Mouse (Mus musculus) spleen, postnatal 14 days (tissue): ENCODE measurements around the gene Med27.

Experiments
- DNase-seq, 2 experiments: peaks; one replicate each; pipeline ENCODE4 v3.0.0; 2021 to 2022; ENCODE audit warnings: low spot score in 2 of 2

Med27 gene

GRCm38 (mm10) chr2:29437111-29437510 is 90.5 kb downstream of the Med27 start:
- DNase-seq: no peak

GRCm38 (mm10) chr2:29437861-29438529 is 91.4 kb downstream of the Med27 start:
- no peak for DNase-seq

- no peak for DNase-seq
These were observed 91.9 kb downstream of the Med27 start for GRCm38 (mm10) chr2:29438530-29438862.

GRCm38 (mm10) chr2:29438986-29439385 is 92.4 kb downstream of the Med27 start:
- no peak for DNase-seq

- DNase-seq: no peak
These were observed 92.8 kb downstream of the Med27 start for GRCm38 (mm10) chr2:29439396-29439795.

- no peak for DNase-seq
These were observed 93.4 kb downstream of the Med27 start for GRCm38 (mm10) chr2:29439857-29440502.

- no peak for DNase-seq
These were observed 95.7 kb downstream of the Med27 start for GRCm38 (mm10) chr2:29442275-29442674.

GRCm38 (mm10) chr2:29443626-29444217 is 97.1 kb downstream of the Med27 start:
- DNase-seq: no peak

- DNase-seq: no peak
These were observed 101.9 kb downstream of the Med27 start for GRCm38 (mm10) chr2:29448476-29449002.

- DNase-seq: no peak
These were observed 104.9 kb downstream of the Med27 start for GRCm38 (mm10) chr2:29451368-29451999.

- DNase-seq: no peak
These were observed 106.8 kb downstream of the Med27 start for GRCm38 (mm10) chr2:29453376-29453775.

GRCm38 (mm10) chr2:29456631-29457320 is 110.2 kb downstream of the Med27 start:
- DNase-seq: no peak

GRCm38 (mm10) chr2:29457677-29458076 is 111.1 kb downstream of the Med27 start:
- DNase-seq: no peak

- no peak for DNase-seq
These were observed 111.8 kb downstream of the Med27 start for GRCm38 (mm10) chr2:29458346-29458950.

- no peak for DNase-seq
These were observed 113.0 kb downstream of the Med27 start for GRCm38 (mm10) chr2:29459648-29460047.

- DNase-seq: no peak
These were observed 115.2 kb downstream of the Med27 start for GRCm38 (mm10) chr2:29461841-29462240.

- no peak for DNase-seq
These were observed 116.5 kb downstream of the Med27 start for GRCm38 (mm10) chr2:29463039-29463585.

GRCm38 (mm10) chr2:29464851-29465648 is 118.4 kb downstream of the Med27 start:
- no peak for DNase-seq

GRCm38 (mm10) chr2:29465649-29466137 is 119.1 kb downstream of the Med27 start:
- DNase-seq: no peak

GRCm38 (mm10) chr2:29466396-29466795 is 119.8 kb downstream of the Med27 start:
- DNase-seq: no peak
